Mouse (Mus musculus) ES-E14 (cell line): ENCODE measurements at regions not wholly inside any gene's neighbourhood (a gene's known extent, or its start where the extent isn't known, plus 50 kb on each side); places are given as distances from the start of the nearest gene placed in this dataset.

Experiments
- HCFC1 ChIP-seq: IDR thresholded peaks from 2 replicates; pipeline ENCODE4 v1.6.1; 2012; ENCODE audit warnings: low read length, inconsistent platforms, borderline replicate concordance; ENCODE audit not compliant: insufficient read depth
- ZC3H11A ChIP-seq: IDR thresholded peaks from 2 replicates; pipeline ENCODE4 v1.6.1; 2012; ENCODE audit warnings: low read depth, mild to moderate bottlenecking, inconsistent platforms, low read length, borderline replicate concordance
- ZNF384 ChIP-seq: IDR thresholded peaks from 2 replicates; pipeline ENCODE4 v1.6.1; 2012; ENCODE audit warnings: low read depth, low read length, inconsistent platforms

DNA sequence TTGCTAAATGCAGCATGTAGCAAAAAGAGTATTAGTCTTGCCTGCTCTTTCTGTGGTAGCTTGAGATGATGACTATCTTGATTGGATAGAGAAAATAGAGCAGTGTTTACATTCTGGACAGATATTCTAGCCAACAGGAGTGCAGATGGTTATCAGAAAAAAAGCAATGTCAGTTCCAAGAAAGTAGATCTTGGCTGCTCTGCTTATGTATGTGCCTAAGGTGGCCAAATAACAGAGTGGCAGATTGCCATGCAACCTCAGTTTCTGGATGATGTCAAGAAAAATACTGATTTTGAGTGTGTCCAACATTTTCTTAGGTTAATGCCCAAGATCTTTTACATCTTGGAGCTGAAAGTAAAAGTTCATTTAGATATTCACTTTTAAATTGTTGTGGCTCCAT, 1397.6 kb upstream of the Pabpc4l start:
- TF ChIP-seq HCFC1 (no peak), ZNF384 (no peak), ZC3H11A (no peak)
